Mouse (Mus musculus) testis, adult 2 months (tissue): ENCODE measurements around the gene Soga1. TPM values are rescaled to one million over a fixed set of nuclear protein-coding genes. Genes with fewer than 3 reads are reported as not detected.

Experiments used
- H3K27ac ChIP-seq: fragments of 200-500 bp; 2 replicates; pipeline ENCODE4 v1.5.1; 2012; ENCODE audit warnings: low read depth, low read length; ENCODE audit not compliant: control insufficient read depth, insufficient read depth
- H3K27me3 ChIP-seq: fragments of 200-500 bp; 2 replicates; pipeline ENCODE4 v1.6.1; 2012; ENCODE audit warnings: mild to moderate bottlenecking, low read length, moderate library complexity; ENCODE audit not compliant: control insufficient read depth, insufficient read depth
- H3K36me3 ChIP-seq: fragments of 200-500 bp; 2 replicates; pipeline ENCODE4 v1.6.1; 2012; ENCODE audit warnings: mild to moderate bottlenecking, low read length; ENCODE audit not compliant: control insufficient read depth, insufficient read depth
- H3K4me1 ChIP-seq: fragments of 200-500 bp; 2 replicates; pipeline ENCODE4 v1.6.1; 2012; ENCODE audit warnings: low read length; ENCODE audit not compliant: control insufficient read depth, insufficient read depth
- H3K4me3 ChIP-seq: fragments of 200-500 bp; 2 replicates; pipeline ENCODE4 v1.5.1; 2012; ENCODE audit warnings: low read depth, mild to moderate bottlenecking, low read length, moderate library complexity, mixed read lengths; ENCODE audit not compliant: control insufficient read depth
- CTCF ChIP-seq: fragments of 200-500 bp; IDR thresholded peaks from 2 replicates; pipeline ENCODE4 v1.5.1; 2012; ENCODE audit warnings: low read depth, mild to moderate bottlenecking, inconsistent platforms, low read length, moderate library complexity; ENCODE audit not compliant: control insufficient read depth, insufficient read depth, insufficient replicate concordance
- POLR2A ChIP-seq: fragments of 200-500 bp; IDR thresholded peaks from 2 replicates; pipeline ENCODE4 v1.6.1; 2012; ENCODE audit warnings: low read depth, mild to moderate bottlenecking, inconsistent platforms, low read length, moderate library complexity; ENCODE audit not compliant: control insufficient read depth
- polyA plus RNA-seq: library from polyadenylated mRNA; depleted of rRNA; stranded (reverse); fragments of >200 nt; gene quantifications from 2 replicates; pipeline ENCODE4 v1.2.3, GENCODE M21; 2012; rRNA removed

The Soga1 gene
- polyA plus RNA-seq, 1 experiment = 4.5 TPM

- no peak overlapping the region for H3K27ac ChIP-seq
- no peaks in the 10 kb centered on the region for H3K4me1 ChIP-seq
- no peaks in the 10 kb centered on the region for H3K27me3 ChIP-seq
- TF ChIP-seq CTCF = no peak
- TF ChIP-seq POLR2A = no peak
- no peak overlapping the region for H3K4me3 ChIP-seq
- no peaks in the 10 kb centered on the region for H3K36me3 ChIP-seq
Observed at GRCm38 (mm10) chr2:156980059-156980458, 99.0 kb downstream of the Soga1 start.

DNA sequence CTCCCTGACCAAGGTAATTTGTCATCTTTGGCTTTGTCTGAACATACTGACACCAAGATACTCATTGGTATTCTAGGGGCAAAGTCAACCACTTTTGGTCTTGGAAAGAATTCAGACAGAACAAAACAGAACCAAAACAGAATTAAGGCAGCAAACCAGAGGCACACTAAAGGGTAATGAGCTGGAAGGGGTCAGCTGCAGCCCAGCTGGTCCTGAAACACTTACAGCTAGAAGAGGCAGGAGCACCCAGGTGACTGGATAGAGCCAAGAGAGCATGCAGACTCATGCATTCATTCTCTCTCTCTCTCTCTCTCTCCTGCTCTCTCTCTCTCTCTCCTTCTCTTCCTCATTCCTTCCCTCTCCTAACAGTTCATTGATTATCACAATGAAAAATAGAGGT, 102.3 kb downstream of the Soga1 start:
- TF ChIP-seq POLR2A (no peak), CTCF (no peak)
- Histone ChIP-seq H3K27me3 (no peaks in the 10 kb centered on the region), H3K4me3 (no peak overlapping the region)

DNA sequence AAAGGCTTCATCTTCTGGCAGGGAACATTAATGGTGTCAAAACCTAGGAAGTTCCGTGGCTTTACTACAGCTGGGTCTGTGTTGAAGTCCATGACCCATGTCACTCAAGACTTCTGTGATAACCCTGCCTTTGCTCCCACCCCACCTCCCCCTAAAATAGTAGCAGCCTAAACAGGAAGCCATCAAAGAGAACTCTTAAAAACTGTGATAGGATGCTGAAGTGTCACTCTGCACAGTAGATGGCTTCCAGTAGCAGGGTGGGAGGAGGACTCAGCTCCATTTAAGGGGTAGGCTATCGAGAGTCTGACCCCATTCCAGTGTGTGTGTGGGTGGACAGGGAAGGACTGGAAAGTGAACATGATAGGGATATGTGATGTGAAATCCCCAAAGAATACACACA, 104.1 kb downstream of the Soga1 start:
- Histone ChIP-seq H3K4me1 (no peaks in the 10 kb centered on the region), H3K4me3 (no peak overlapping the region), H3K27me3 (no peaks in the 10 kb centered on the region), H3K27ac (no peak overlapping the region), H3K36me3 (no peaks in the 10 kb centered on the region)
- TF ChIP-seq CTCF (no peak), POLR2A (no peak)

More for the DNA sequence above, 102.3 kb downstream of the Soga1 start:
- H3K4me1 ChIP-seq = no peaks in the 10 kb centered on the region
- no peak overlapping the region for H3K27ac ChIP-seq
- H3K36me3 ChIP-seq = no peaks in the 10 kb centered on the region

- TF ChIP-seq CTCF = no peak
- TF ChIP-seq POLR2A = no peak
- no peaks in the 10 kb centered on the region for H3K36me3 ChIP-seq
- H3K27me3 ChIP-seq = no peaks in the 10 kb centered on the region
- no peak overlapping the region for H3K27ac ChIP-seq
- no peak overlapping the region for H3K4me3 ChIP-seq
- no peaks in the 10 kb centered on the region for H3K4me1 ChIP-seq
Observed at GRCm38 (mm10) chr2:156973316-156974100, 105.5 kb downstream of the Soga1 start.

- Histone ChIP-seq H3K27ac (no peak overlapping the region), H3K4me3 (no peak overlapping the region), H3K27me3 (no peaks in the 10 kb centered on the region), H3K36me3 (peaks cover 1% of the 10 kb centered on the region; the same call in 1 of the 2 replicates), H3K4me1 (no peaks in the 10 kb centered on the region)
- TF ChIP-seq CTCF (no peak), POLR2A (no peak)
Observed at GRCm38 (mm10) chr2:156970253-156970652, 108.8 kb downstream of the Soga1 start.

DNA sequence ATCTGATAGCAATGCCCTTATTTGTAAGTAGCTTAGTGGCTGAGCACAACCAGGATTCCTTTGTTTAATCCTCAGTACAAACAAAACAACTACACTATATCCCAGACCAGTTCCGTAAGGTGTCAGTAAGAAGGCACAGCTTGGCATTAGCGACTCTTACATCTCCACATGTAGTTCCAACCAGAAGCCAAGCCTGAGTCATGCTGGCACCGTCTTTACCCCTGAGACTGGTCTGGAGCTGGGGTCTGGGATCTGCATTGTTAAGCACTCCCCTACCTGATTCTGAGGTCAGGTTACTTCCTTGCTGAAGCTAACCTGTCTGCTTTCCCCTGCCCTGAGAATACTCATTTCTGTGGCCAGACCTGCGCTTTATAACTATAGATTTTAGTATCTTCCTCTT, 110.6 kb downstream of the Soga1 start:
- H3K27ac ChIP-seq = no peak overlapping the region
- no peaks in the 10 kb centered on the region for H3K4me1 ChIP-seq
- no peaks in the 10 kb centered on the region for H3K27me3 ChIP-seq
- H3K4me3 ChIP-seq = no peak overlapping the region
- no peak for TF ChIP-seq POLR2A
- TF ChIP-seq CTCF = no peak
- peaks cover 1% of the 10 kb centered on the region; the same call in 1 of the 2 replicates for H3K36me3 ChIP-seq

DNA sequence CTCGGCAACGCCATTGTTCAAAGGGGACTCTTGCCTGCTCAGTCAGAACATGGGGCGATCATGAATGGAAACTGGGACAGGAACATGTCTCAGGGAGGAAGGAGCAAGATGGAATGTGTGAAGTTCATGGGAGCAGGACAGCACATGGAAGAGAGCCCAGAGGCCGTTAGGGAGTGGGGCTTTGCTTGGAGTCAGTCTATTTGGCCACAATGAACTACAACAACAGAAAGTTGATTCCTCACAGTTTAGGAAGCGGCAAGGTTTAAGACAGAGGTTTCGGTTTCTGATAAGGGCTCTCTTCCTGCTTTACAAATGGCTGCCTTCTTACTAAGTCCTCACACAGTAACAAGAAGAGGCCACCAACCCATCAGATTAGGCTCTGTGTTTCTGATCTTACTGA, 111.7 kb downstream of the Soga1 start:
- Histone ChIP-seq H3K4me1 (no peaks in the 10 kb centered on the region), H3K27ac (no peak overlapping the region), H3K36me3 (peaks cover 1% of the 10 kb centered on the region; the same call in 1 of the 2 replicates), H3K4me3 (no peak overlapping the region), H3K27me3 (no peaks in the 10 kb centered on the region)
- no peak for TF ChIP-seq POLR2A
- no peak for TF ChIP-seq CTCF

Other genes starting within 250 kb of the Soga1 start
- gene Tgif2, start 239.2 kb downstream of the Soga1 start, polyA plus RNA-seq = 11.0 and 12.7 TPM in 2 replicates
- gene 4930518I15Rik, start 221.3 kb downstream of the Soga1 start, polyA plus RNA-seq = 1.0 and 1.1 TPM in 2 replicates
- gene Rab5if, start 216.1 kb downstream of the Soga1 start, polyA plus RNA-seq = 73.0 and 80.2 TPM in 2 replicates
- gene Sla2, start 192.1 kb downstream of the Soga1 start, polyA plus RNA-seq = 0.14 and 0.16 TPM in 2 replicates
- 344 and 368 TPM in 2 replicates for gene Ndrg3, start 87.2 kb downstream of the Soga1 start, polyA plus RNA-seq
- gene Dsn1, start 72.1 kb downstream of the Soga1 start, polyA plus RNA-seq = 20.9 and 25.9 TPM in 2 replicates
- 0.41 TPM in 1 of 2 replicates, not detected in the other for gene Tldc2, start 7.8 kb upstream of the Soga1 start, polyA plus RNA-seq
- gene Samhd1, start 56.0 kb upstream of the Soga1 start, polyA plus RNA-seq = 5.3 and 5.4 TPM in 2 replicates
- 7.7 and 8.4 TPM in 2 replicates for gene Rbl1, start 125.3 kb upstream of the Soga1 start, polyA plus RNA-seq
- 400 and 406 TPM in 2 replicates for gene Rpn2, start 199.8 kb upstream of the Soga1 start, polyA plus RNA-seq
- gene Mroh8, start 200.3 kb upstream of the Soga1 start, polyA plus RNA-seq = 71.3 and 75.0 TPM in 2 replicates